Mouse (Mus musculus) spleen, adult 2 months (tissue): ENCODE measurements around the gene Plcl1.

Source experiments
- CTCF ChIP-seq: fragments of 200-500 bp; IDR thresholded peaks from 2 replicates; pipeline ENCODE4 v1.5.1; 2011; ENCODE audit warnings: mild to moderate bottlenecking, inconsistent platforms; ENCODE audit not compliant: insufficient read depth, insufficient read length, insufficient replicate concordance; ENCODE audit errors: extremely low read depth
- POLR2A ChIP-seq: fragments of 200-500 bp; IDR thresholded peaks from 2 replicates; pipeline ENCODE4 v1.6.1; 2011; ENCODE audit warnings: low read depth, low read length, inconsistent platforms

- TF ChIP-seq CTCF (no peak), POLR2A (no peak)
Measured at GRCm38 (mm10) chr1:55446273-55446672, 40.6 kb downstream of the Plcl1 start.
